Mouse (Mus musculus) midbrain, embryonic 12.5 days (tissue): ENCODE results near the gene Ppm1k. TPM values are rescaled to one million over a fixed set of nuclear protein-coding genes. Genes with fewer than 3 reads are reported as not detected.

Experiments
- ATAC-seq: fragments of 200-750 bp; cut with Nextera tagmentation; 2 replicates; pipeline ENCODE4 v1.8.0; 2017; ENCODE audit warnings: low read depth, moderate TSS enrichment, moderate library complexity; ENCODE audit not compliant: low FRiP score
- H3K27ac ChIP-seq: fragments of 300-500 bp; sonication (generic); replicated peaks from 2 replicates; pipeline ENCODE4 v1.5.1; 2016; ENCODE audit warnings: mild to moderate bottlenecking
- H3K27me3 ChIP-seq: fragments of 300-500 bp; sonication (generic); 2 replicates; pipeline ENCODE4 v1.6.1; 2016; ENCODE audit warnings: mild to moderate bottlenecking
- H3K36me3 ChIP-seq: fragments of 300-500 bp; sonication (generic); 2 replicates; pipeline ENCODE4 v1.6.1; 2016
- H3K4me1 ChIP-seq: fragments of 300-500 bp; sonication (generic); 2 replicates; pipeline ENCODE4 v1.6.1; 2016
- H3K4me2 ChIP-seq: fragments of 300-500 bp; sonication (generic); replicated peaks from 2 replicates; pipeline ENCODE4 v1.6.1; 2016; ENCODE audit warnings: mild to moderate bottlenecking, moderate library complexity
- H3K4me3 ChIP-seq: fragments of 300-500 bp; sonication (generic); 2 replicates; pipeline ENCODE4 v1.5.1; 2016; ENCODE audit warnings: mild to moderate bottlenecking
- H3K9ac ChIP-seq: fragments of 300-500 bp; sonication (generic); replicated peaks from 2 replicates; pipeline ENCODE4 v1.6.1; 2016; ENCODE audit warnings: mild to moderate bottlenecking, moderate library complexity
- H3K9me3 ChIP-seq: fragments of 300-500 bp; sonication (generic); 2 replicates; pipeline ENCODE4 v1.6.1; 2016; ENCODE audit warnings: mild to moderate bottlenecking
- WGBS: fragments of 180-500 bp; shearing (Covaris S2); methylation state at CpG from one replicate; pipeline ENCODE4 v1.1.7; 2016; 5-methylcytosine and 5-hydroxymethylcytosine counted together
- polyA plus RNA-seq: library from polyadenylated mRNA; unstranded; fragments of >200 nt; fragmentation: Nextera tagmentation; extraction: Ambion mirVana; gene quantifications from 2 replicates; pipeline ENCODE4 v1.2.1, GENCODE M21; 2016

Ppm1k gene
- polyA plus RNA-seq, result 6.7 and 8.2 TPM in 2 replicates

- H3K36me3 ChIP-seq, result no peaks in the 10 kb centered on the region
- peak; percentile 99 for ATAC-seq
- peak within 1 kb of the TSS; percentile 75 for H3K9ac ChIP-seq
- no peaks in the 10 kb centered on the region for H3K27me3 ChIP-seq
- H3K4me3 ChIP-seq, result peak within 1 kb of the TSS; percentile 66
- peaks cover 11% of the 10 kb centered on the region for H3K4me1 ChIP-seq
- peak within 1 kb of the TSS; percentile 64 for H3K27ac ChIP-seq
- peak within 1 kb of the TSS; percentile 76 for H3K4me2 ChIP-seq
- no peaks in the 10 kb centered on the region for H3K9me3 ChIP-seq
- under 1% methylated on average over 24 of the region's 24 CpGs for WGBS
Observed at GRCm38 (mm10) chr6:57535386-57535936, at the start of gene Ppm1k. TSS of gene Ppm1k (minus strand) at chr6:57535468.

- 83% methylated on average over 4 of the region's 4 CpGs for WGBS
- H3K36me3 ChIP-seq, result no peaks in the 10 kb centered on the region
- H3K9me3 ChIP-seq, result no peaks in the 10 kb centered on the region
- no peak overlapping the region for H3K9ac ChIP-seq
- no peak overlapping the region for H3K27ac ChIP-seq
- H3K4me2 ChIP-seq, result no peak overlapping the region
- peaks cover 6% of the 10 kb centered on the region; the same call in 1 of the 2 replicates for H3K4me1 ChIP-seq
- ATAC-seq, result no peak
- H3K27me3 ChIP-seq, result no peaks in the 10 kb centered on the region
- H3K4me3 ChIP-seq, result no peak overlapping the region
Observed at GRCm38 (mm10) chr6:57582356-57582755, 47.1 kb upstream of the Ppm1k start.

GRCm38 (mm10) chr6:57581595-57581994, 46.3 kb upstream of the Ppm1k start:
- H3K9me3 ChIP-seq, result no peaks in the 10 kb centered on the region
- 83% methylated on average over 12 of the region's 12 CpGs for WGBS
- H3K9ac ChIP-seq, result no peak overlapping the region
- H3K27me3 ChIP-seq, result no peaks in the 10 kb centered on the region
- H3K4me3 ChIP-seq, result 0 out of 2 replicates have a peak overlapping the region, but pooled peaks have one; percentile 37
- ATAC-seq, result peak; percentile 27; the same call in 1 of the 2 replicates
- H3K4me2 ChIP-seq, result peak overlapping the region; percentile 63
- peaks cover 6% of the 10 kb centered on the region; the same call in 1 of the 2 replicates for H3K4me1 ChIP-seq
- no peaks in the 10 kb centered on the region for H3K36me3 ChIP-seq
- H3K27ac ChIP-seq, result no peak overlapping the region

- H3K4me3 ChIP-seq, result peak within 1 kb of the TSS; percentile 37
- no peaks in the 10 kb centered on the region for H3K27me3 ChIP-seq
- 4% methylated on average over 16 of the region's 16 CpGs for WGBS
- H3K4me1 ChIP-seq, result peaks cover 6% of the 10 kb centered on the region; the same call in 1 of the 2 replicates
- H3K27ac ChIP-seq, result no peak within 1 kb of the TSS
- H3K36me3 ChIP-seq, result no peaks in the 10 kb centered on the region
- H3K4me2 ChIP-seq, result peak within 1 kb of the TSS; percentile 63
- ATAC-seq, result peak; percentile 79
- no peaks in the 10 kb centered on the region for H3K9me3 ChIP-seq
- H3K9ac ChIP-seq, result peak within 1 kb of the TSS; percentile 55
Observed at GRCm38 (mm10) chr6:57580881-57581548, 45.7 kb upstream of the Ppm1k start, which contains the start of gene Herc6. TSS of gene Herc6 (plus strand) at chr6:57581000.

GRCm38 (mm10) chr6:57571587-57571986, 36.3 kb upstream of the Ppm1k start:
- Histone ChIP-seq H3K4me1 (no peaks in the 10 kb centered on the region), H3K27ac (no peak overlapping the region), H3K9ac (no peak overlapping the region), H3K4me3 (no peak overlapping the region), H3K27me3 (no peaks in the 10 kb centered on the region), H3K9me3 (no peaks in the 10 kb centered on the region), H3K36me3 (no peaks in the 10 kb centered on the region), H3K4me2 (no peak overlapping the region)
- no peak for ATAC-seq

- peak; percentile 84 for ATAC-seq
- Histone ChIP-seq H3K27ac (no peak overlapping the region), H3K9me3 (no peaks in the 10 kb centered on the region), H3K9ac (no peak overlapping the region), H3K4me1 (no peaks in the 10 kb centered on the region), H3K36me3 (no peaks in the 10 kb centered on the region), H3K27me3 (no peaks in the 10 kb centered on the region), H3K4me3 (no peak overlapping the region), H3K4me2 (no peak overlapping the region)
- 8% methylated on average over 6 of the region's 6 CpGs for WGBS
Observed at GRCm38 (mm10) chr6:57570170-57570974, 35.1 kb upstream of the Ppm1k start.

- Histone ChIP-seq H3K4me2 (no peak overlapping the region), H3K9me3 (no peaks in the 10 kb centered on the region), H3K4me3 (no peak overlapping the region), H3K36me3 (no peaks in the 10 kb centered on the region), H3K27ac (no peak overlapping the region), H3K4me1 (no peaks in the 10 kb centered on the region), H3K27me3 (no peaks in the 10 kb centered on the region), H3K9ac (no peak overlapping the region)
- ATAC-seq, result no peak
- 89% methylated on average over 2 of the region's 2 CpGs for WGBS
Observed at GRCm38 (mm10) chr6:57567630-57568029, 32.4 kb upstream of the Ppm1k start.

GRCm38 (mm10) chr6:57565452-57565851, 30.2 kb upstream of the Ppm1k start:
- Histone ChIP-seq H3K27ac (no peak overlapping the region), H3K27me3 (no peaks in the 10 kb centered on the region), H3K4me1 (no peaks in the 10 kb centered on the region), H3K4me2 (no peak overlapping the region), H3K36me3 (no peaks in the 10 kb centered on the region), H3K9ac (no peak overlapping the region), H3K4me3 (no peak overlapping the region), H3K9me3 (no peaks in the 10 kb centered on the region)
- ATAC-seq, result no peak
- 94% methylated on average over 7 of the region's 7 CpGs for WGBS

GRCm38 (mm10) chr6:57563454-57563853, 28.2 kb upstream of the Ppm1k start:
- 92% methylated on average over 1 of the region's 1 CpGs for WGBS
- Histone ChIP-seq H3K4me2 (no peak overlapping the region), H3K27ac (no peak overlapping the region), H3K4me3 (no peak overlapping the region), H3K9ac (no peak overlapping the region), H3K27me3 (no peaks in the 10 kb centered on the region), H3K9me3 (no peaks in the 10 kb centered on the region), H3K4me1 (no peaks in the 10 kb centered on the region), H3K36me3 (no peaks in the 10 kb centered on the region)
- no peak for ATAC-seq

GRCm38 (mm10) chr6:57557796-57558317, 22.6 kb upstream of the Ppm1k start:
- H3K9ac ChIP-seq, result no peak overlapping the region
- no peak overlapping the region for H3K27ac ChIP-seq
- 54% methylated on average over 4 of the region's 4 CpGs for WGBS
- no peaks in the 10 kb centered on the region for H3K9me3 ChIP-seq
- no peak overlapping the region for H3K4me3 ChIP-seq
- ATAC-seq, result no peak
- no peaks in the 10 kb centered on the region for H3K4me1 ChIP-seq
- no peak overlapping the region for H3K4me2 ChIP-seq
- no peaks in the 10 kb centered on the region for H3K36me3 ChIP-seq
- no peaks in the 10 kb centered on the region for H3K27me3 ChIP-seq

- no peak overlapping the region for H3K9ac ChIP-seq
- H3K4me3 ChIP-seq, result no peak overlapping the region
- no peak overlapping the region for H3K4me2 ChIP-seq
- ATAC-seq, result no peak
- H3K36me3 ChIP-seq, result no peaks in the 10 kb centered on the region
- no peaks in the 10 kb centered on the region for H3K4me1 ChIP-seq
- no peaks in the 10 kb centered on the region for H3K9me3 ChIP-seq
- WGBS, result 76% methylated on average over 3 of the region's 3 CpGs
- no peaks in the 10 kb centered on the region for H3K27me3 ChIP-seq
- no peak overlapping the region for H3K27ac ChIP-seq
Observed at GRCm38 (mm10) chr6:57551211-57551796, 16.0 kb upstream of the Ppm1k start.
